Mouse (Mus musculus): ENCODE measurements around the gene Zfp579. TPM values are rescaled to one million over a fixed set of nuclear protein-coding genes. Genes with fewer than 3 reads are reported as not detected.
"Not testable (repeated sequence)": the region's sequence is repeated elsewhere in the genome, so short reads cannot be mapped to it uniquely, and the experiment has no call there.

Gene Zfp579
- 10 to 100 TPM; 23.2 to 32.9 (median 30.6) TPM for total RNA-seq (2022)

DNA sequence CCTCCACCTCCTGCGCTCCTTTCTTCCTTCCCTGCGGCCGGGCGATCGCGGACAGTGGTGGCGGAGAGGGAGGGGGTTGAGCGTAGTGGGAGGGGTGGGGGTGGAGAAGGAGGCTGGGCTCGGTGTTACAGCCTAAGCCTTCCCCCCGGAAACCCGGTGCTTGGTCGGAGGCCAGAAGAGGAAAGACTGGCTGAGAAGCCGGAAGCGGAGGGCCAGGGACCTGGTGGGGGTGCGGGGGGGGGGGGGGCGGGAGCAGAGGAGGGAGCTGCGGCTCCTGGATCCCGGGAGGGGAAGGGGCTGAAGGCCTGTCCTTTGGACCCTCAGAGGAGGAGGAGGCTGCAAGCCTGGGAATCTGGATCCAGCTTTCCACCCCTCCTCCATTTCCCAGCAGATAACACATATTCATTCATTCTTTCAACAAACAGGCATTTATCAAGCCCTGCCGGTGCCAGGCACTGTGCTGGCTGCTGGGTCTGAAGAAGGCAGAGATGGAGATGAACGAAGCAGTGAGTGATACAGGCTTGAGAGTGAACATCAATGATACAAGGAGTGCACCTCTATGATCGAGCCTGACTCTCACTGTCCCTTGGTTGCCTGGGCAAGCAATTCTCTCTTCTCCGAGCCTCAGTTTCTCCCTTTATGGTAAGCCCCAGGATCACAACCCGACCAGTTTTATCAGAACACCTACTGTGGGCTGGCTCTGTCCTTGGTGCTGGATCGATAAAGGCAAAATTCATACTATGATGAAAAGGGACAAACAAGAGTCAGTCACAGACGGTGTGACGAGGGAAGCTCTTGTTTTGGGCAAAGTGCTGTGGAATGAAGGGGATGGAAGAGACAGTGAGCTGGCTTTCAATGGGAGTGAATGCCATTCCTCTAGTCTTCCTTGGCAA, at the start of gene Zfp579:
Zfp579 (minus strand) TSS at position 156 of the 893 bp plus-strand sequence.
- DNase-seq (ENCODE audit: low spot score in 2 of 2) = peak; percentile 84 to 95

DNA sequence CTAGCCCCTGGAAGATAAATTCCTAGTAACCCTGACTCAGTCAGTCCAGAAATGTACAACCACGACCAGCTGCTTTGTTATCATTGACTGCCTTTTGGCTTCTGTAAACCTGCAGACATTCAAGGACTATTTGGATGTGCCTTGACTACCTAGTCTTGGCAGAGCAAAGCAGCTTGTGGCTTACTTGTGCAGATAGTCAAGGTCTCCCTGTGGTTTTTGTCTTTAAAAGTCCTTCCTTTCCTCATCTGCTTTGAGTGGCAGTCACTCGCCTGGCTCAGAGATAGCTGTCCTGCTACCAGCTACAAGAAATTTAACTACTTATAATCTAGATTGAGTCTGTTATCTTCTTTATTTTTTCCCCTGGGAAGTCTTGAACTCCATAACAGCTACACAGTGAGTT, 49.0 kb upstream of the Zfp579 start:
- no peak for DNase-seq (ENCODE audit: low spot score in 2 of 2)

DNA sequence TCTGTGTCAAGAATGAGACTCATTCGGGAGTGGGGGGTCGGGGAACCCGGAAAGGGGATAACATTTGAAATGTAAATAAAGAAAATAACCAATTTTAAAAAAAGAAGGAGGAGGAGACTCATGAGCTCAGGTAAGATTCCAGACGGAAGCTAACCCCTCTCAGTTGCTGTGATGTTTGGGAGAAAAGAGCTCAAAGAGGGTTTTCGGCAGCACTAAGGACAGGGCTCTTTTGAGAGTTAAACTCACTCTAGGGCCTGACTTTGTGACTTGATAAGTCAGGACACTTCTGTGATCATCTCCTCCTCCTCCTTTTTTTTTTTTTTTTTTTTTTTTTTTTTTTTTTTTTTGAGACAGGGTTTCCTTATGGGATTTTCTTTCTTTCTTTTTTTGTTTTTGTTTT, 43.0 kb upstream of the Zfp579 start:
- no peak for DNase-seq (ENCODE audit: low spot score in 2 of 2)

- DNase-seq (ENCODE audit: low spot score in 2 of 2) = peak; percentile 84 to 92
Observed at GRCm38 (mm10) chr7:5038109-5038732, 42.3 kb upstream of the Zfp579 start, which contains the start of gene Zfp784. Zfp784 (minus strand) TSS chr7:5038446.

- no peak for DNase-seq (ENCODE audit: low spot score in 2 of 2)
Observed at GRCm38 (mm10) chr7:5037467-5037866, 41.5 kb upstream of the Zfp579 start.

GRCm38 (mm10) chr7:5037026-5037425, 41.1 kb upstream of the Zfp579 start:
- DNase-seq (ENCODE audit: low spot score in 2 of 2) = no peak

DNA sequence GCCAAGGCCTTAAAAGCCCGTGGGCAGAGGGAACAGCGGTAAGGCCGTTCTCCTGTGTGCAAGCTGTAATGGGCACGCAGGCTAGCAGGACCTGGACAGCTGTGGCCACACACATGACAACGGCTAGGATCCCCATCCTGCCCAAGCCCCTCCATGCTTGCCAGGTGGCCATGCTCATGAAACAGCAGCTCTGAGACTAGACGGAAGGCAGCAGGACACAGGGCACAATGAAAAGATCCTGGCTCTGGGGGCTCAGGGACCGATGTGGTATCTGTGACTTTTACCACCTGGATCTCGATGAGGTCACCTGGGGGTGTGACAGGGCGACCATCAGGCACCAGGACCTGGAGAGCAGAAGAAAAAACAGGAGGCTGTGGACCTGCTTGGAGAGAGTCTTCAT, 40.2 kb upstream of the Zfp579 start:
- DNase-seq (ENCODE audit: low spot score in 2 of 2) = no peak

DNA sequence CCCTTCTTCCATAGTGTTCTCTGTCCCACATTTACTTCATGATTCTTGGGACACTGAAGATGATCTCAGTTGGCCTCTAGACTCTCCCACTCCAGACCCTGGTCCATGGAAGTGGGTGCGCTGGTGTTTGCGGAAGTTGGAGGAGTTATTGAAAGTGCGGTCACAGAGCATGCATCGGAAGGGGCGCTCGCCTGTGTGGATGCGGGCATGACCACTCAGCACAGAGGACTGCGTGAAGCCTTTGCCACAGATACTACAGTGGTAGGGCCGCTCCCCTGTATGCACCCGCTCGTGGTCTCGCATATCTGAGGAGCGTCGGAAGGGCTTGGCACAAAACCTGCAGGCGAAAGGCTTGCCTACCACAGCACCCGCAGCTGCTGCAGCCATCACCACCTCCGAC, 39.7 kb upstream of the Zfp579 start:
- no peak for DNase-seq (ENCODE audit: low spot score in 2 of 2)

DNA sequence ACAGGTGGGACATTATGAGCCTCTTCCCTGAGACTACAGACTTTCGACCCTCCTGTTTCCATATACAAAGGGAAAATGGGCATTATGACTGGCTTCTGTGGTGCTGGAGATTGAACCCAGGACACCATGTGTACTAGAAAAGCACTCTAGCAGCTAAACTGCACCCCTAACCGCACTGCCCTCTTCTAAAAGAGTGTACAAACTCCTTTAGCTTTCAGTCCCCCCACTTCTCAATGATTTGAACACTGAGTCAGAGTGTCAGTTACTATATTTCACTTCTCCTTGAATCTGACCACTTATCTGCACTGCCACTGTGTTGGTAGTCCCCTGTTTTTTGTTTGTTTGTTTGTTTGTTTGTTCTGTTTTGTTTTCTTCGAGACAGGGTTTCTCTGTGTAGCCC, 37.9 kb upstream of the Zfp579 start, which contains the start of gene 4632433K11Rik:
4632433K11Rik (plus strand) TSS at position 301 of the 400 bp plus-strand sequence.
- DNase-seq (ENCODE audit: low spot score in 2 of 2) = no peak

- no peak for DNase-seq (ENCODE audit: low spot score in 2 of 2)
Observed at GRCm38 (mm10) chr7:5031496-5031895, 35.5 kb upstream of the Zfp579 start.

DNA sequence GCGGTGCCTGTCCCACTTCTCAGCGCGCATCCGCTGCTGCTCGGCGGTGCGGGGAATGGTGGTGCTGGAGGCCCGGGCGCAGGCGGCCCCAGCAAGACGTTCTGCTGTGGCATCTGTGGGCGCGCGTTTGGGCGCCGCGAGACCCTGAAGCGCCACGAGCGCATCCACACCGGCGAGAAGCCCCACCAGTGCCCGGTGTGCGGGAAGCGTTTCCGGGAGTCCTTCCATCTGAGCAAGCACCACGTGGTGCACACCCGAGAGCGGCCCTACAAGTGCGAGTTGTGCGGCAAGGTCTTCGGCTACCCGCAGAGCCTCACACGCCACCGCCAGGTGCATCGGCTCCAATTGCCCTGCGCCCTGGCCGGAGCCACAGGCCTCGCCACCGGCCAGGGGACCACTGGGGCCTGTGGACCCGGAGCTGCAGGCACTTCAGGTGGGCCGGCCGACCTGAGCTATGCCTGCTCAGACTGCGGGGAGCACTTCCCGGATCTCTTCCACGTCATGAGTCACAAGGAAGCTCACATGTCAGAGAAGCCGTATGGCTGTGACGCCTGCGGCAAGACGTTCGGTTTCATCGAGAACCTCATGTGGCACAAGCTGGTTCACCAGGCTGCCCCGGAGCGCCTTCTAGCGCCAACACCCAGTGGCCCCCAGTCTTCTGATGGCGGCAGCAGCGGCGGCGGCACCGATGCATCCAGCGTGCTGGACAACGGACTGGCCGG, 34.8 kb upstream of the Zfp579 start:
- no peak for DNase-seq (ENCODE audit: low spot score in 2 of 2)

DNA sequence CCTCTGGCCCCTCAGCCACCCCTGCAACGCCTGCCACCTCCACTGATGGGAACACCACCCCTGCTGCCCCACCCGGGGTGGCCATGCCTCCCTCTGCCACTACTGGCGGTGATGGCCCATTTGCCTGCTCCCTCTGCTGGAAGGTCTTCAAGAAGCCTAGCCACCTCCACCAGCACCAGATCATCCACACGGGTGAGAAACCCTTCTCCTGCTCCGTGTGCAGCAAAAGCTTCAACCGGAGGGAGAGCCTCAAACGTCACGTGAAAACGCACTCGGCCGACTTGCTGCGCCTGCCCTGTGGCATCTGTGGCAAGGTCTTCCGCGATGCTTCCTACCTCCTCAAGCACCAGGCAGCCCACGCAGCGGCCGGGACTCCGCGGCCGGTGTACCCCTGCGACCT, 34.0 kb upstream of the Zfp579 start:
- no peak for DNase-seq (ENCODE audit: low spot score in 2 of 2)

GRCm38 (mm10) chr7:5029543-5029942, 33.6 kb upstream of the Zfp579 start:
- no peak for DNase-seq (ENCODE audit: low spot score in 2 of 2)

DNA sequence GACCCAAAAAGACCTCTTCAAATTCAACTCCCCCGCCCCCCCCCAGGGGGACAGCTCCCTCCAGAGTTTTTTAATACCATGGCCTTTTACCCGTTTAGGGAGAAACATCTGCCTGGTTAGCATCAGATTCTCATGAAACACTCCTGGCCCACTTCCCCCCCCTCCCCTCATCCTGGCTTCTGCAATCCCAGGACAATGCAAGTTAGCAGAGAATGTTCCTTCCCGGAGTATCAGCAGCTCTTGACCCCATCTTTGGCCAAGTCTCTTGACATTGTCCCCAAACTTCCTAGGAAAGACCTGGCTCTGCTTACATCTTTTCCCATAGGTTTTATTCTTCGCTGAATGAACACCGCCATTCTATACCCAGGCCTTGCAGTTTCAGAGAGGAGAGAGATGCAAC, 25.2 kb upstream of the Zfp579 start:
- no peak for DNase-seq (ENCODE audit: low spot score in 2 of 2)

DNA sequence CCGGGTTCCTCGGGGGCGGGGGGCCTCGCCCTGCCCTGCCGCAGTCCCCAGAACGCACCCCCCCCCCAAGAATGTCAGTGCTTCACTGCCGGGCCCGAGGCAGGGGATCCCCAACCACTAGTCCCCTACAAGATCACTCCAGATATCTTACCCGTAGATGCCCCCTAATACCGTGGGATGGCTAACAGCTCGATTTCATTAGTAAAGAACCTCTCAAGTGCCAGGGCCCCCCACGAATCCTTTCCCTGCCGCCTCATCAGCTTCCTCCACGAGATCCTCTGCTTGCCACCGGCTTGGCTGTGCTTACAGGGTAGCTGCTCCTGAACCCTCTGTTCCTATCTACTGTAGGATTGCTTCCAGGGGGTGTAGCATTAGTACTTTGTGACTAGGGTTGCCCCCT, 24.7 kb upstream of the Zfp579 start:
- no peak for DNase-seq (ENCODE audit: low spot score in 2 of 2)

- peak; percentile 99 to 100 for DNase-seq (ENCODE audit: low spot score in 2 of 2)
Observed at GRCm38 (mm10) chr7:5020000-5020681, 24.2 kb upstream of the Zfp579 start, which contains the start of the genes Zfp865 and Ccdc106. Zfp865 (plus strand) TSS chr7:5020376. Ccdc106 (plus strand) TSS chr7:5020553.

GRCm38 (mm10) chr7:5019576-5019975, 23.6 kb upstream of the Zfp579 start:
- not testable (repeated sequence) for DNase-seq (ENCODE audit: low spot score in 2 of 2)

DNA sequence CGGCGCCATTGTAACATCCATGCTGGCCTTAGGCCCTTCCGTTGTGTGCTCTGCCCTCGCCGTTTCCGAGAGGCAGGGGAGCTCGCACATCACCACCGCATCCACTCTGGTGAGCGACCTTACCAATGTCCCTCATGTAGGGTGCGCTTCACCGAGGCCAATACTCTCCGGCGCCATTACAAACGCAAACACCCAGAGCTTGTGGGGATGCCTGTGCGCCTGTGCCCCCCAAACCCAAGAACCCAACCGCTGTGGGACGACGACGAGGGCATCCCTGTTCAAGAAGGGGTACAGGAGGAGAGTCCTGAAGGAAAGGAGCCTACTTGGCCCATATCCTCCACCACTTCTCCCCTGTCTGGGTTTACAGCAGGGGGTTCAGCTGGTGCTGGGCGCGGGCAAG, 22.0 kb upstream of the Zfp579 start:
- DNase-seq (ENCODE audit: low spot score in 2 of 2) = no peak

GRCm38 (mm10) chr7:5017352-5017751, 21.4 kb upstream of the Zfp579 start:
- DNase-seq (ENCODE audit: low spot score in 2 of 2) = no peak

DNA sequence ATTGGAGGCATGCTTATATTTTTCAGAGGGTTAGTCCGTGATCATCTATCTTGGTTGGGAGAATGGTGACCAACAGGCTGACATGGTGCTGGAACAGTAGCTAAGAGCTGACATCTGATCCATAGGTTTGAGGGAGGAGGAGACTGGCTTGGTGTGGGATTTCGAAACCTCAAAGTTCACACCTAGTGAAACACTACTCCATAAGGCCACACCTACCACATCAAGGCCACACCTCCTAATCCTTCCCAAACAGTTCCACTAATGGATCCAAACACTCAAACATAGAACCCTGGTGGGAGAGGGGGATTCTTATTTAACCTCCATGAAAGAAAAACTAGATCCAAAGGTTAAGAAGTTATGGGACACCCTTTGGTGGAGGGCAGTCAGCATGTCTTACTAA, 21.0 kb upstream of the Zfp579 start:
- no peak for DNase-seq (ENCODE audit: low spot score in 2 of 2)

DNA sequence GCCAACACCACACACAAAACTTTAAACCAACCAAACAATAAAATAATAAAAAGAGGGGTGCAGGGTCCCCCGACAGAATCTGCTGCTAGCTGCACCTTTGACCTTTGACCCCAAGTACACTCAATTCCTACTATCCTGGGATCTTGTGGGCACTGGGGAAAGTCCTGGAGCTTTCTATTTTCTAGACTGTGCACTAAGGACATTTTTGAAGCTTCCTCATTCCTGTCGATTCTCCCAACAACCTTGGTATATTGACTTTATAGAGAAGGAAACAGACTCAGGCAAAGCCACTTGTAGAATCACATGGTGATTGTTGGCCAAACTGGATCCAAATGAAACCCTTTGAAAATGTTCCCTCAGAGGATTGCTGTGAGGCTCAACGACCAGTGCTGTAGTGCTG, 20.1 kb upstream of the Zfp579 start:
- DNase-seq (ENCODE audit: low spot score in 2 of 2) = no peak
